Mouse (Mus musculus): ENCODE data around the gene Foxa2. TPM values are rescaled to one million over a fixed set of nuclear protein-coding genes. Genes with fewer than 3 reads are reported as not detected.

Gene Foxa2
- total and polyA plus RNA-seq, 3 experiments: 0.35 TPM; not detected in 2

DNA sequence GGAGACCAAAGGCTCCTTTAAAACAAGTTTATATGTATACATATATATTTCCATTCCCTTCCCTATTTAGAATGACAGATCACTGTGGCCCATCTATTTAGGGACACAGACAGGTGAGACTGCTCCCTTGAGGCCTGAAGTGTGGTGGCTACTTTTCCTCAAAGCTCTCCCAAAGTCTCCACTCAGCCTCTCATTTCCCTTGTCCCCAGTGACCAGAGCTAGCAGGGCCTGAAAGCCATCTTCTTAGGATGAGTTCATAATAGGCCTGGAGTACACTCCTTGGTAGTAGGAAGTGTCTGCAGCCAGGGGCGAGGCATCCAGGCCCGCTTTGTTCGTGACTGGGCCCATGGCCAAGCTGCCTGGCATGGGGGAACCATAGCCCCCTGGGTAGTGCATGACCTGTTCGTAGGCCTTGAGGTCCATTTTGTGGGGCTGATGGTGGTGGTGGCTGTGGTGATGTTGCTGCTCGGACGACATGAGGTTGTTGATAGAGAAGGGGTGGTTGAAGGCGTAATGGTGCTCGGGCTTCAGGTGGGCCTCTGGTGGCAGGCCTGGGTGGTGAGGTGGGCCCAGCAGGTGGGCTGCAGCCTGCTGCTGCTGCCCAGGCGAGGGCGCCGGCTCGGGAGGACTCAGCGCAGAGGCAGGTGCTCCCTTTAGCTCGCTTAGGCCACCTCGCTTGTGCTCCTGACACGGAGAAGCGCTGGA, 3.3 kb downstream of the Foxa2 start:
- no peaks in the 10 kb centered on the region for H3K36me3 ChIP-seq (ENCODE audit: control insufficient read depth, insufficient read depth, low read length)
- intact Hi-C loops (cut with DNase I): loop anchor here (10.0 kb wide), 1 partner anchor 669 kb away; no protein-coding TSS in a partner anchor
- H3K4me1 ChIP-seq (ENCODE audit: control insufficient read depth, insufficient read depth, low read length): peaks cover 1% of the 10 kb centered on the region; the same call in 1 of the 2 replicates
- no peak overlapping the region for H3K27ac ChIP-seq
- peaks cover 42% of the 10 kb centered on the region for H3K27me3 ChIP-seq (ENCODE audit: control insufficient read depth, insufficient read depth, low read length)
- DNase-seq: peak in 1 of 2 experiments; percentile 18
- H3K79me2 ChIP-seq (replicated peaks; ENCODE audit: control insufficient read depth, insufficient read depth, low read length): no peaks in the 10 kb centered on the region
- 23% methylated on average over 17 of the region's 17 CpGs for WGBS
- H3K4me3 ChIP-seq: no peak overlapping the region
- TF ChIP-seq POLR2A (IDR thresholded peaks at IDR 0.05; ENCODE audit: insufficient read depth, low read depth, low read length) (no peak), CTCF (IDR thresholded peaks at IDR 0.05) (no peak), EP300 (IDR thresholded peaks at IDR 0.05; ENCODE audit: insufficient read depth, low read depth, low read length) (no peak)
- no peak overlapping the region for H3K9ac ChIP-seq (ENCODE audit: low read depth, low read length)

GRCm38 (mm10) chr2:148042126-148042640, 4.6 kb downstream of the Foxa2 start:
- H3K9ac ChIP-seq (ENCODE audit: low read depth, low read length): no peak overlapping the region
- H3K4me3 ChIP-seq: no peak overlapping the region
- no peaks in the 10 kb centered on the region for H3K36me3 ChIP-seq (ENCODE audit: control insufficient read depth, insufficient read depth, low read length)
- no peaks in the 10 kb centered on the region for H3K79me2 ChIP-seq (replicated peaks; ENCODE audit: control insufficient read depth, insufficient read depth, low read length)
- peaks cover 37% of the 10 kb centered on the region for H3K27me3 ChIP-seq (ENCODE audit: control insufficient read depth, insufficient read depth, low read length)
- intact Hi-C loops (cut with DNase I): loop anchor here (10.0 kb wide), 1 partner anchor 667 kb away; no protein-coding TSS in a partner anchor
- no peaks in the 10 kb centered on the region for H3K4me1 ChIP-seq (ENCODE audit: control insufficient read depth, insufficient read depth, low read length)
- no peak overlapping the region for H3K27ac ChIP-seq
- no peak for DNase-seq
- WGBS: 24% methylated on average over 3 of the region's 3 CpGs
- TF ChIP-seq CTCF (IDR thresholded peaks at IDR 0.05) (no peak), EP300 (IDR thresholded peaks at IDR 0.05; ENCODE audit: insufficient read depth, low read depth, low read length) (no peak), POLR2A (IDR thresholded peaks at IDR 0.05; ENCODE audit: insufficient read depth, low read depth, low read length) (no peak)

DNA sequence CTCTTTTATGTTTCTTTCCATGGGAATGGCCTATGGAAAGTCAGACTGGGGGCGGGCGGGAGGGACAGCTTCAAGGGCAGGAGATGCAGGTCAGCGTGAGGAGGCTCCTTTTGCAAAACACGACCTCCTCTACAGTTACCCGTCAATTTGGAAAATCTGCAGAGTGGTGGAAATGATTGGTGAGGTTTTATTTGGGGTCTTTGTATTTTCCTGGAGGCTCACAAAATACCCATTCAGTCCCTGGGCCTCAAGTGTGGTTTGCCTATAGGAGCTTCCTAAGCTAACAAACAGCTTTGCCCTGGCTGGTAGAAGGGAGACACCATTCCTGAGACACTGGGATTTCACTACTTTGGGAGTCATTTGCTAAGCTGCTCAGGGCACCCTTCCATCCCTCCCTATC, 5.4 kb downstream of the Foxa2 start:
- intact Hi-C loops (cut with DNase I): loop anchor here (10.0 kb wide), 1 partner anchor 667 kb away; no protein-coding TSS in a partner anchor
- H3K27me3 ChIP-seq (ENCODE audit: control insufficient read depth, insufficient read depth, low read length): peaks cover 37% of the 10 kb centered on the region
- H3K4me3 ChIP-seq: no peak overlapping the region
- DNase-seq: no peak
- no peak for TF ChIP-seq CTCF (IDR thresholded peaks at IDR 0.05)
- TF ChIP-seq POLR2A (IDR thresholded peaks at IDR 0.05; ENCODE audit: insufficient read depth, low read depth, low read length): no peak
- TF ChIP-seq EP300 (IDR thresholded peaks at IDR 0.05; ENCODE audit: insufficient read depth, low read depth, low read length): no peak
- H3K4me1 ChIP-seq (ENCODE audit: control insufficient read depth, insufficient read depth, low read length): no peaks in the 10 kb centered on the region
- no peak overlapping the region for H3K9ac ChIP-seq (ENCODE audit: low read depth, low read length)
- no peaks in the 10 kb centered on the region for H3K36me3 ChIP-seq (ENCODE audit: control insufficient read depth, insufficient read depth, low read length)
- H3K27ac ChIP-seq: no peak overlapping the region
- H3K79me2 ChIP-seq (replicated peaks; ENCODE audit: control insufficient read depth, insufficient read depth, low read length): no peaks in the 10 kb centered on the region
- 21% methylated on average over 5 of the region's 5 CpGs for WGBS

DNA sequence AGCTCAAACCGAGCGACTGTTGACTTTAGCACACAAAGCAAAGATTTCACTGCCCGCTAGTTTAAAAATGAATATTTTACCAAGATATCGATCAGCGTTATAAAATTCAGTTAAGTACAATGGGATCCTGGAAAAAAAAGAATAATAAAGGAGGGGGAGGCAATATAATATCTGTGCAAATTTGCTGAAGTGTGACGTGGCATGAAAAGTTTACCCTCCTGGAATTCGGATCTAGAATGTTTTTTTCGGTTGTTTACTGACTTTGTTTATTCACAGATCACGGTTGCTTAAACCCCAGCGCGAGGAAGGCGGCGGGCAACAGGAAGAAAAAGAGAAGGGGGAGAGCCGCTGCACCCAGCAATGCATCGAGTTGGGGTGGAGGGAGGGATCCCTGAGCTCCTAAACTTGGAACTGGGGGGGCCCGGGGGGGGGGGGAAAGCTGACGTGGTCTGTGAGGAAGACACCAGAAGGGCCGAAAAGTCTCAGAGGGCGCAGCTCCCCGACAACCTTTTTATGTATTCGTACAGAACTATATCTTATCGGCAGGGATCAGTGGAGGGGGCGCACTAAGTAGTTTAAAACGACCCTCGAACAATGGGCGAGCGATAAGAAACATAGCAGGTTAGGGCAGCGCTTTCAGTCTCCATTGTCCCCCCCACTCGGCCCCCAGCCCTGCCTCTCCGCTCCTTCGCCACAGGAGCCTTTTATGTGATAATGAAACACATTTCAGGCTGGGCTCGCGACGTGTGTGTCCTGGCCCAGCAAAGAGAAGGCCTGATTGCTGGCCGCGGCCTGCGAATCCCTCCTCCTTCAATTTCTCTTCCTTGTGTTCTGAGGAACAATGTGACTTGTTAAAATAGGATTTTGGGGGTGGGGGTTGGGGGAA, 6.3 kb downstream of the Foxa2 start:
- Histone ChIP-seq H3K4me1 (ENCODE audit: control insufficient read depth, insufficient read depth, low read length) (no peaks in the 10 kb centered on the region), H3K9ac (ENCODE audit: low read depth, low read length) (no peak overlapping the region), H3K79me2 (replicated peaks; ENCODE audit: control insufficient read depth, insufficient read depth, low read length) (no peaks in the 10 kb centered on the region), H3K36me3 (ENCODE audit: control insufficient read depth, insufficient read depth, low read length) (no peaks in the 10 kb centered on the region), H3K27me3 (ENCODE audit: control insufficient read depth, insufficient read depth, low read length) (peaks cover 32% of the 10 kb centered on the region), H3K27ac (no peak overlapping the region), H3K4me3 (no peak overlapping the region)
- WGBS: 3% methylated on average over 37 of the region's 37 CpGs
- DNase-seq: no peak
- intact Hi-C loops (cut with DNase I): loop anchor here (10.0 kb wide), 1 partner anchor 666 kb away; no protein-coding TSS in a partner anchor
- TF ChIP-seq POLR2A (IDR thresholded peaks at IDR 0.05; ENCODE audit: insufficient read depth, low read depth, low read length) (no peak), CTCF (IDR thresholded peaks at IDR 0.05) (no peak), EP300 (IDR thresholded peaks at IDR 0.05; ENCODE audit: insufficient read depth, low read depth, low read length) (no peak)

- intact Hi-C loops (cut with DNase I): loop anchor here (10.0 kb wide), 2 partner anchors 665 to 955 kb away; partner anchors contain the start of gene Nkx2-4
- TF ChIP-seq EP300 (IDR thresholded peaks at IDR 0.05; ENCODE audit: insufficient read depth, low read depth, low read length) (no peak), CTCF (IDR thresholded peaks at IDR 0.05) (no peak), POLR2A (IDR thresholded peaks at IDR 0.05; ENCODE audit: insufficient read depth, low read depth, low read length) (no peak)
- Histone ChIP-seq H3K79me2 (replicated peaks; ENCODE audit: control insufficient read depth, insufficient read depth, low read length) (no peaks in the 10 kb centered on the region), H3K27me3 (ENCODE audit: control insufficient read depth, insufficient read depth, low read length) (peaks cover 33% of the 10 kb centered on the region), H3K27ac (no peak overlapping the region), H3K36me3 (ENCODE audit: control insufficient read depth, insufficient read depth, low read length) (no peaks in the 10 kb centered on the region), H3K9ac (ENCODE audit: low read depth, low read length) (no peak overlapping the region), H3K4me1 (ENCODE audit: control insufficient read depth, insufficient read depth, low read length) (no peaks in the 10 kb centered on the region), H3K4me3 (no peak overlapping the region)
- DNase-seq: peak in 1 of 2 experiments; percentile 24
- WGBS: 2% methylated on average over 53 of the region's 53 CpGs
These were observed 7.2 kb downstream of the Foxa2 start for GRCm38 (mm10) chr2:148039351-148040235.

Data from heart, adult 2 months (tissue).